Mouse (Mus musculus): ENCODE data around the gene Rfx1.

Gene Rfx1

GRCm38 (mm10) chr8:84066291-84066930, at the start of gene Rfx1:
Rfx1 (plus strand) TSS chr8:84066834.
- peak; percentile 100 for DNase-seq (ENCODE audit: low spot score)

- no peak for DNase-seq (ENCODE audit: low spot score)
These were observed 46.9 kb upstream of the Rfx1 start for GRCm38 (mm10) chr8:84019738-84020137.

GRCm38 (mm10) chr8:84021096-84021495, 45.5 kb upstream of the Rfx1 start, which contains the start of gene Palm3:
Palm3 (plus strand) TSS chr8:84021471.
- DNase-seq (ENCODE audit: low spot score): no peak

DNA sequence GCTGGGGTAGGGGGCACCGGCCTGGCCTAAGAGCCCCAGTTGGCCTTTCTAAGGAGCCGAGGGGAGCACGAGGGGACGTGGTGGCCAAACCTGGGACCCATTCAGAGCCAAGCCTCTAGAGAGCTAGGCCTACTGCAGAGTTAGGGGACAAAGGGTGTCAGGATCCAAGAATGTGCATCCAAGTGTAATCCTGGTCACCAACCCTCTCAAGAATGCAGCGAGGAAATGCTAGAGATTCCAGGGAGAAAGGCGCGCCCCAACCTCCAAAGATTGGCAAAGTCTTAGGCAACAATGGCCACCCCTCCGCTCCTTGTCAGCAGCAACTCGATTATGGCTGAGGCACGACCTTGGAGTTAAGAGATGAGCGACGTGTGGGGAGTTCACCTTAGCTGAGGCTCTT, 45.1 kb upstream of the Rfx1 start:
- DNase-seq (ENCODE audit: low spot score): no peak

- no peak for DNase-seq (ENCODE audit: low spot score)
These were observed 43.5 kb upstream of the Rfx1 start for GRCm38 (mm10) chr8:84023085-84023484.

- no peak for DNase-seq (ENCODE audit: low spot score)
These were observed 43.0 kb upstream of the Rfx1 start for GRCm38 (mm10) chr8:84023631-84024030.

- DNase-seq (ENCODE audit: low spot score): peak; percentile 63
These were observed 42.5 kb upstream of the Rfx1 start for GRCm38 (mm10) chr8:84024171-84024570.

GRCm38 (mm10) chr8:84025863-84026262, 40.8 kb upstream of the Rfx1 start:
- peak; percentile 41 for DNase-seq (ENCODE audit: low spot score)

- no peak for DNase-seq (ENCODE audit: low spot score)
These were observed 39.2 kb upstream of the Rfx1 start for GRCm38 (mm10) chr8:84027449-84027848.

DNA sequence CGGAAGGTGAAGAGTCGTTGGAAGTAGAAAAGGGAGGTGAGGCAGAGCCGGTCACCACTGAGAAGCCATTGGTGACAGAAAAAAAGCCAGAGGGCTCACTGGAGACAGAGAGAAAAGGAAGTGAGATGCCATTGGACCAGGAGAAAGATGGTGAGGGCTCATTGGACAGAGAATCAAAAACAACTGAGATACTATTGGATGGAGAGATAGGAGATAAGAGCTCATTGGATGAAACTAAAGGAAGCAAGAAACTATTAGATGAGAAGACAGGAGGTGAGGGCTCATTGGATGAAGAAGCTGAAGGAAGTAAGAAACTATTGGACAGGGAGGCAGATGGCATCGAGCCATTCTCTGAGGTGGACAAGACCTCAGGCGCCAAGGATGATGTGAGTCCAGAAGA, 37.4 kb upstream of the Rfx1 start:
- no peak for DNase-seq (ENCODE audit: low spot score)

DNA sequence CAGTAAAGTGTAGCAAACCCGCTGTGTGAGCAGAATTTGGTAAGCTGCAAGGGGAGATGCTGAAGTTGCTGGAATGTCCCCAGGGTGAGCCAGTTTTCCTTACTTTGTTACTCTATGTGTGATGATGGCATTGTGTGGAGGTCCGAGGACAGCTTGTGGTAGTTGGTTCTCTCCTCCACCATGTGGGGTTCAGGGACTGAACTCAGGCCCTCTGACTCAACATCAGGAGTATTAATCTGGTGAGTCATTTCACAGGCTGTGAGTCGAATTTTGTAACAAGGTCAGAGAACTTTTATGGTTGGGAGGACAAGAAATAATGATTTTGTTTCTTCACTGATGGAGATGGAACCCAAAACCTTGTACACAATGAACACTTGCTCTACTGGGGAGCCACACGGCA, 33.9 kb upstream of the Rfx1 start:
- no peak for DNase-seq (ENCODE audit: low spot score)

GRCm38 (mm10) chr8:84038015-84038414, 28.6 kb upstream of the Rfx1 start:
- DNase-seq (ENCODE audit: low spot score): no peak

- peak; percentile 74 for DNase-seq (ENCODE audit: low spot score)
These were observed 27.6 kb upstream of the Rfx1 start for GRCm38 (mm10) chr8:84039050-84039449.

- peak; percentile 88 for DNase-seq (ENCODE audit: low spot score)
These were observed 24.3 kb upstream of the Rfx1 start, which contains the start of gene Il27ra for GRCm38 (mm10) chr8:84042066-84042947. Il27ra (minus strand) TSS chr8:84042589.

DNA sequence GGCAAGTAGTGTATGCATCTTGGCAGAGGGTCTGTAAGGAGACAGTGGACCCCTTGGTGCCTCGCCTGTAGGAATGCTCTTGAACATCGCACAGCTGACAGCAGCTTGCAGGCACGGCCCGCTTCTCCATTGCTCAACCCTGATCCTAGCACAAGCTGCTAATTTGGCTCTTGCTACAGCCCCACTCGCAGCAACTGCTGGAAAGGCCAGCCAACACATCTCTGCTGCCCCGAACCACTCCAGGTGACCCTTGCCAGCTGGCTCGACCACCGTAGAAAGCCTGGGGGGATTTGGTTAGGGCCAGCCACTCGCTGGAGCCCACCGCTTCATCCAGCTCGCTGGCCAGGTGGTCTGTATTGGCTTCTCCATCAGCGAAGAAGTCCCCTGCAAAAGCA, 23.7 kb upstream of the Rfx1 start:
- DNase-seq (ENCODE audit: low spot score): no peak

GRCm38 (mm10) chr8:84044103-84044502, 22.5 kb upstream of the Rfx1 start:
- no peak for DNase-seq (ENCODE audit: low spot score)

DNA sequence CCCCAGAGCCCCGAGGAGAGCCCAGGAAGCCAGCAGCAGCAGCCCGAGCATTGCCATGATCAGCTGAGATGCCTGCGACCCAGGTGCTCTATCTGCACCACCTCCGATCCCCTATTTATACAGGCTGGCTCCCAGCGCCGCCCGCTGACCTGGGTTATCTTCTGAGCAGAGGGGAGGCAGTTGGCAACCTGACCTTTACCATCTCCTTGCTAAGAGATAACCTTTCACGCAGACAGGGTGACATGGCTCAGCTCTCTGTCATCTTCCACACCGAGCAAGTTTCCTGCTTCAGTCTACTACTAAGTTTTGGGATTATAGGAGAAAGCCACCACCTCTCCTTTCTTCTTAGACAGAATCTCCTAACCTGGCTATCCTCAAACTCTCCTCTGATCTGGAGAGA, 21.7 kb upstream of the Rfx1 start, which contains the start of gene Rln3:
Gene Rln3, minus strand, starts transcription at position 101 of the 400 bp plus-strand sequence.
- no peak for DNase-seq (ENCODE audit: low spot score)

- DNase-seq (ENCODE audit: low spot score): no peak
These were observed 20.1 kb upstream of the Rfx1 start for GRCm38 (mm10) chr8:84046505-84046904.

DNA sequence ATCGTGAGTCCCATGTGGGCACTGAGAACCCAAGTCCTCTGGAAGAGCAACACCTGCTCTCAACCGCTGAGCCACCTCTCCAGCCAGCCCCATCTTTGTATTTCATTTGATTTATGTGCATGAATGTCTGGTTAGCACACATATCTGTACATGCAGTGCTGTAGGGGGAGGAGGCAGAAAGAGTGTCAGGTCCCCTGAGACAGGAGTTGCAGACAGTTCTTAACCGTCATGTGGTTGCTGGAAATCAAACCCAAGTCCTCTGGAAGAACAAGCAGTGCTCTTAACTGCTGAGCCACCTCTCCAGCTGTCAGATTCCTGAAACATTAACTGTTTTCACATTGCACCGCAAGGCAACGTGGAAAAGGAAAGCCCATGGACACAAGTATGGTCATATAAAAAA, 18.5 kb upstream of the Rfx1 start:
- no peak for DNase-seq (ENCODE audit: low spot score)

GRCm38 (mm10) chr8:84052746-84053145, 13.9 kb upstream of the Rfx1 start:
- DNase-seq (ENCODE audit: low spot score): no peak

- no peak for DNase-seq (ENCODE audit: low spot score)
These were observed 13.4 kb upstream of the Rfx1 start for GRCm38 (mm10) chr8:84053229-84053628.

DNA sequence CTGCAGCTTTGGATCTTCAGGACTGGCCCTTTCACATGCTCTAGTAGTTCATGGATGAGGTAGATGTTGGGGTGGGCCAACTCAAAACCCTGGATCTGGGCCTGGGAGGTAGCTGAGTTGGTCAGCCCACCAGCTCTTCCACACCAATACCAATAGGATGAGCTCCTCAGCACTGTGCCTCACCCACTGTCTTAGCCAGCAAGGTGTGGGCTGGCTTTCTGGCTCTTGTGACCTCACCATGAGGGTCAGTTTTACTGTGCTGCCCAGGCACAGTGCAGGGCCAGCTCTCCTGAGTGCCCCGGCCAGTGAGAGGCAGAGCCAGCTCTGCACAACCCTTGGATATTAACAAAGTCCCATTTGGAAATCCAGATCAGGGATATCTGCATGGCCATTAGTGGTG, 8.8 kb upstream of the Rfx1 start:
- DNase-seq (ENCODE audit: low spot score): no peak

- DNase-seq (ENCODE audit: low spot score): no peak
These were observed 7.4 kb upstream of the Rfx1 start for GRCm38 (mm10) chr8:84059226-84059625.

All from T-cell, adult 2 months (primary cell).